Mouse (Mus musculus) lung, adult 2 months (tissue): ENCODE results near the gene Hepacam2.

ENCODE experiments used
- CTCF ChIP-seq: fragments of 200-500 bp; IDR thresholded peaks from 2 replicates; pipeline ENCODE4 v1.5.1; 2011; ENCODE audit warnings: mild to moderate bottlenecking, low read length, control low read depth; ENCODE audit not compliant: insufficient read depth
- POLR2A ChIP-seq: fragments of 200-500 bp; IDR thresholded peaks from 2 replicates; pipeline ENCODE4 v1.6.1; 2011; ENCODE audit warnings: low read depth, mild to moderate bottlenecking, control low read depth, low read length, borderline replicate concordance; ENCODE audit errors: extremely low read depth

DNA sequence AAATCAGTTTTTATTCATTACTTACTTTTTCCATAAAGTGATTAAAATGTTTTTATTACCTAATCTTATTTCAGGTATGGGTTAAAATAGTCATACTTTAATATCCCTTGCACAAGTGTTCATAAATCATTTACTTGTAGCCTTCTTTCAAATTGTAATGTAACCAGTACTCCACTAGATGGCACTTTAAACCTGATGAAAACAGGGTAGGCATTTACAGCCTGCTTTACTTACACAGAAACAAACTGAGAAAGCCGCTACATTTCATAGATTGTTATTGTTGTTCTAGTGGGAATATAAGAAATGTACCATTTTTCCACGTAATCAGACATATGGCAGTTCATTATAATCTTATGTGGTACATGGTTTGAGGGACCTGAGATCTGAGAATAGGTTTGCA is 11.7 kb upstream of the Hepacam2 start:
- TF ChIP-seq CTCF (peak; percentile 35; the same call in 1 of the 2 replicates), POLR2A (no peak)
